Mouse (Mus musculus) T-helper 1 cell (primary cell): ENCODE data around the gene Adra2a.

ENCODE experiments used
- in situ Hi-C: fragments of 300-600 bp; cut with MboI, MseI; formaldehyde crosslinking; loops from one replicate; pipeline ENCODE4 v1.15.1; 2025; ENCODE audit warnings: high pct_unique_total_duplicates

The Adra2a gene

DNA sequence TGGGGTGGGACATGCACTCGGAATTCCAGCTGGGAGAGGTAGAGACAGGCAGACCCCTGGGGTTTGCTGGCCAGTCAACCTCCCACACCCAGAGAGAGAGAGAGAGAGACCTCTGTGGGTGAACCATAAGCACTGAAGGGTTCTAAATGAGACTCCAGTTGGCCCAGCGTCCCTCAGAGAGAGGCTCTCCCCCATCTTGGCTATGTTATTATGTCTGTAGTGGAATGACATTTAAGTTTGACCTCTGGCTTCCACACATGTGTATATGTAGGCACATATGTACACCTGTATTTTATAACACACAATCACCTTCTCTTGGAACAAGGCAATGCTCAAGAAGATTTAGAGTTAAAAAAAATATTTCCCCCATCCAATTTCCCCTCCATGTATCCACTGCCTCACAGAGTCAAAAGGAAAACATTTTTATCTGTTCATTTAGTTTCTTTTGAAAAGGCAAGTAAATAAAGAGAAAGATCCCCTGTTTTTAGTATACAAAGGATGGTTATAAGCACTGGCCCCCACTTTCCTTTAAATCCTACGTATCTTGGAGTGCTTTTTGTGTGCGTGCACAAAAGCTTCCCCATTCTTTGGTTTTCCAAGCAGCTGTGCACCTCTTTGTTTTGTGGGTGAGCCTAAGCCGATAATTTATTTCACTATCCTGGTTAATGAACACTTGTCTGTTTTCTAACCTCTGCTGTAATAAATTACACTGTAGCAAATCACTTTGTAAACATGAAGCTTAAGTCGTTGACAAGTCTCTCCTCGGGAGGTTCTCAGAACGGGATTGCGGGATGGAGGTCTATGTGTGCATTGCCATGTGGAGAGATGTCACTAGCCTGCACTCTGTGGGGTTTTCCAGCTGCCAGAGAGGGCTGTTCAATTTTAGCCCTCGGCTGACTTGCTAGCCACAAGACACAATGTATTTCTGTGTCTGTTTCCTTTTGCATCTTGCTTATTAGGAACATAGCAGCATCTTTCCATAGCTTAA is 32.7 kb downstream of the Adra2a start:
- in situ Hi-C loops: no loop called here

DNA sequence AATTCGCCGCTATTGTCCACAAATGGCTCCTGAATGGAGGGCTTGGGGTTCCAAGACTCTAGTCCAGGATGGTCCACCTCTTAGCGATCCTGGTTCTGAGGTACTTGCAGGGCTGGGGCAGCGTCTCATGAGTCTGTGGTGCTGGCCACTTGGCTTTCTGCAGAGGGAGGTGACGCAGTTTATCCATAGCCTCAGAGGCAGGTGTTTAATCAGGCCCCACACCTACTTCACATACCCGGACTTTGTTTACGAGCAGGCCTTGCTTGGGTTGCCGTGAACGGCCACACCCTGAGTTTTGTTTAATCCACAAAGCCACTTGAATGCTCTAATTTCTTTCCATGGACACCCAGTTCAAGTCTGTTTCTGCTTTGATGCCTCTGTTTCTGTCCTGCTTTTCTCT is 37.4 kb downstream of the Adra2a start:
- in situ Hi-C loops: no loop called here

DNA sequence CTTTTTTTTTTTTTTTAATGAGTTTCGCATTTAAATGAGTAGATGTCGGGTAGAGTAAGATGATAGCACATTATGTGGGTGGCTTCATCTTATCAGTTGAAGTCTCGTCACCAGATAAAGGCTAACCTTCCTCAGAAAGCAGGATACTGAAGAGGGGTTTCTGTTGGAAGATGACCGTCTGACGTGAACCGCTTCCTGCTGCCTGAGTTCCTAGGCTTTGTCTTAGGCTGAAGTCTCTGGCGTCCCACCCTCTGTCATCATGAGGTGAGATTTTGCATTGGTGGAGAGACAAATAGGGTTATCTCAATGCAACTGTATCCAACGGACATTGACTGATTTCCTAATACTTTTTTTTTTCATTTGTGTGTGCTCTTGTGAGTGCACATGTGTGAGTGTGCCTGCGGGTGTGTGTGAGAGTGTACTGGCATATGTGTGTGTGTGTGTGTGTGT is 37.8 kb downstream of the Adra2a start:
- in situ Hi-C loops: no loop called here

DNA sequence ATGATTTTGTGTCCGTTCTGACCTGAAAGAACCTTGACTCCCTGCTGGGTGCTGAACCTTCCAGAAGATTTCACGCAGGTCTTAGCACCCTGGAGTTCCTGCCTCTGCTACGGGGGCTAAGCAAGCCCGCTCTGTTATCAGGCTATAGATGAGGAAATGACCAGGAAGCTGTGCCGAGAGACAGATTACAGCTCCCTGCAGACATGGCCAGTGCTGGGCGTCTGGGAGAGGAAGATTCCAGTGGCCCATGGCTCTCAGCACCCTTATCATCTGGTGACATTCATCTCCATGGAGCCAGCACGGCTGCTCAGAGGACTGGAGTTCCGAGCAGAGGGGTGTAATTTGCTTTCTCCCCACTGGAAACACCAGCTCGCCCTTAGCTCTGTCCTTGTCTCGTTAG is 43.4 kb downstream of the Adra2a start:
- in situ Hi-C loops: no loop called here

DNA sequence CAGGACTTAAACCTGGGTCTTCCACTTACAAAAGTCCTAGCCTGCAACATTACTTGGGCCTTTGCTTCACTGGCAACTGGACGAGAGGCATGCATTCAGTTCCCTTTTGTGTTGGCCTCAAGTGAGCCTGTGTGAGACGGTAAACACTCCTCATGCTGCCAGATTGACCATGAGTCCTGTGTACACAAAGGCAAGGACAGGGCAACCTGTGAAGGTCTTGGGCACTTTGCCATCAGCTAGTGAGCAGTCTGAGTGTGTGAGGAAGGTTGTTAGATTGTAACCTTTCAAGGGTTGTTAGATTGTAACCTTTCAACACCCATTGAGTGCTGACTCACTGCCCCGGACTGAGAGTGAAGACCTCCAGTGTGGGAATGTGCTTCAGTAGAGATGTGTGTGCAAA is 49.6 kb downstream of the Adra2a start:
- in situ Hi-C loops: no loop called here

DNA sequence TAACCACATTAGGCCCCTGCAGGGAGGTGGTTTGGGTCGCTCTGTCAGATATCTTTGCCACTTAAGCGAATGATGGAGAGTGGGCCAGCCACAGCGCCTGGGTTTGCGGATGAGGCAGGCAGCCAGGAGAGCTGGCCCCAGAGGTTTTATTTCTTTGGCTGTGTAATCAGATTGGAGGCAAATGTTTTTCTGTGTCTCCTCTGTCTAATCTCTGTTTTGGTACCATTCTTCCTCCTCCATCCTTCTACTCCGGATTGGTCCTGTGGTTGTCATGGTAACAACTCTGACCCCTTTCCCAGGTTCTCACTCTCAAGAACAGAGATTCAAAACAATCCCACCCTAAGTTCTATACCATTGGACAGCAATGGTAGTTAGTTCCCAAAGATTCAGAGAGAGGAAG is 51.8 kb downstream of the Adra2a start:
- in situ Hi-C loops: no loop called here

DNA sequence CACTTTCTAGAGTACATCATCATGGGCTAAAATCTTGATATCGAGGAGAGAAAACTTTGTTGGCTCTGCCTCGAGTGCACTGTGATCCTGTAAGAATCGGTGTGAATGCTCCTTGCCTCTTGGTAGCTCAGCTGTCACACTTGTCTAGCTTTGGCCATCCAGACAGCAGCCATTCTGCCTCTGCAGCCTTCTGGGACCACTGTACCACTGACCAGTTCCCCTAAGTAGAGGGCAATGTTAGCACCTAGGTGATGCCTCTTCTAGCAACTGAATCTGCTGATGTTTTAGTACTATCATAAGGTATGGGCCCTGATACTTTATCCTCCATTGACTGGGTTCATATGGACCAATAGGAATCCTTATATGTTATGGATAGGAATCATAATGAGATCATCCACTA is 54.4 kb downstream of the Adra2a start:
- in situ Hi-C loops: no loop called here
